Mouse (Mus musculus): Measurements from ENCODE around the gene Bag3.
A peak's percentile ranks its signal among the peaks of the same experiment; 100 is the strongest.
"Not testable (repeated sequence)": the region's sequence is repeated elsewhere in the genome, so short reads cannot be mapped to it uniquely, and the experiment has no call there.

Bag3 gene

DNA sequence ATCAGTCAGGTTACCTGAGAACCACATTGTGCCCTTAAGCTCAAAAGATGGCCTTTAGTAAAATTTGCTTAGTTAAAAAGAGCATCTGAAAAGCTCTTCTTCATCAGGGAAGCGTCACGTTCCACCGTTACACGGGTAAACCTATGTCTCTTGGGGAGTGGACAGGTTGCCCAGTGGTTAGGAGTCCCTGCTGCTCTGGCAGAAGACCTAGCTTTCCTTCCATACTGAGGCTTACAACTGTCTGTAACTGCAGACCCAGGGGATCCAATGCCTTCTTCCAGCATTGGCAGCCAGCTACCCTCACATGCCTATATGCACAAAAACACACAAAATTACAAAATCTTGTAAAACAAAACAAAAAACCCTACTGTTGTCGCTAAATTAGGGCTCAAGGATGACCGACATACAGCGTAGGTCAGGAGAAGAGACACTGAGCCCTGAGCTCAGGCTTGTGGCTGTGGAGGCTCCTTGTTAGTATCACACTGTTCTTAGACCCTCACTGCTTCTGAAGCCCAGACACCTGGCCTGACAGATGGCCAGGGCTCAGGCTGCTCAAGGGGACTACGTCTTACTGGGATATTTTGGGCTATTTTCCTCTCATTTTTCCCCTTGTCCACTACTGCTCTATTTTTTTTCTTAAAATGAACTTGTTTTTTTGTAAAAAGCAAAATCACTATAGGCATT lies 44.3 kb downstream of the Bag3 start:
- no peak for DNase-seq (ENCODE audit: low read depth)

DNA sequence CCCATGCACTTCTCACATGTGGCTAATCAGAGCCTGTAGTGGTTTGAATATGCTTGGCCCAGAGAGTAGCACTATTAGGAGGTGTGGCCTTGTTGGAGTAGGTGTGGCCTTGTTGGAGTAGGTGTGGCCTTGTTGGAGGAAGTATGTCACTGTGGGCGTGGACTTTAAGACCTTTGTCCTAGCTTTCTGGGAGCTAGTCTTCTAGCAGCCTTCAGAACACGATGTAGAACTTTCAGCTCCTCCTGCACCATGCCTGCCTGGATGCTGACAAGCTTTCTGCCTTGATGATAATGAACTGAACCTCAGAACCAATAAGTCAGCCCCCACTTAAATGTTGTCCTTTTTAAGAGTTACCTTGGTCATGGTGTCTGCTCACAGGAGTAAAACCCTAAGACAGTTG lies 46.0 kb downstream of the Bag3 start:
- DNase-seq (ENCODE audit: low read depth): not testable (repeated sequence)

DNA sequence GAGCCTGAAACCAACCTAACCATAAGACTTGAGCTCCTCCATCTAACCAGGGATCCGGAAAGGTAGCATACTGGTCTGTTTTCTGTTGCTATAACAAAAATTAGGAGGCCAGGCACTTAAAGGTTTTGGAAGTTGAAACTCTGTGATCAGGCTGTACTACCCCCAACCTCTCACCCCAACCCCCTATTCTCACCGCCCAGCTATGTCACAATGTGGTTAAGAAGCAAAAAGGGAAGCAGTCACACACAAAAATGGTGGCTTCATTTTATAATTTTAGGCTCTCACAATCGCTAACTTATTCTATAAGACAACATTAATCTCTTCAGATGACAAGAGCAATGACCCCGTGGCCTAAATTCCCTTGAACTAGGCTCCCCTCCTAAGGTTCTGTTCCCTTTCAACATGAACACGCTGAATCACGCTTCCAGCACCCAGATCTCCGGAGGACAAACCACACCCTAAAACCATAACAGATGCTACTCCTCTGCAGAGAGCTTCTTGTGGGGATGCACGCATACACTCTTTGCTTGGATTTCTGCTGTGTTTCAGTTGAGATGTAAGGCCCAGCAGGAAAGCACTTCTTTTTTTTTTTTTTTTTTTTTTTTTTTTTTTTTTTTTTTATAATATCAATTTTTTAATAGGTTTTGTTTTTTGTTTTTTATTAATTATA lies 46.7 kb downstream of the Bag3 start:
- no peak for DNase-seq (ENCODE audit: low read depth)

- DNase-seq (ENCODE audit: low read depth): not testable (repeated sequence)
Measured at GRCm38 (mm10) chr7:128570657-128571056, 47.2 kb downstream of the Bag3 start.

DNA sequence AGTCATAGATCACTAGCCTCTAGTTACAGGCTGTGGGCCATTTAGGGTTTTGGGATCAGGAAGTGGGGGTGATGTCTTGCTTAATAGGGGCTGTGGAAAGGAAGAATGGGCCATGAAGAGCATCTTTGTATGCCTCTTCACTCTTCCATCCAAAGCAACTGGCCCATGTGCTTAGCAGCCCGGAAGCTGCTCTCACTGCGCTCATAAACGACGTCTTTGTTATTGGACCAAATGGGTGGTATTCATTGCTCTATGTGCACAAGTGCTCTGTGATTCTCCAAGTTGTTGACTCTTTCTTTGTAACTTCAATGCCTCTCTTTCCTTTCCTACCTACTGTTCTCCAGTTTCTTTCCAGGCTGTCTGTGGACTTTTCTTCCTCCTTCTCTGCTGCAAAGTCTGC lies 48.6 kb downstream of the Bag3 start:
- DNase-seq (ENCODE audit: low read depth): no peak

- DNase-seq (ENCODE audit: low read depth): no peak
Measured at GRCm38 (mm10) chr7:128575211-128575610, 51.8 kb downstream of the Bag3 start.

- DNase-seq (ENCODE audit: low read depth): no peak
Measured at GRCm38 (mm10) chr7:128575794-128576193, 52.4 kb downstream of the Bag3 start.

- no peak for DNase-seq (ENCODE audit: low read depth)
Measured at GRCm38 (mm10) chr7:128577607-128578006, 54.2 kb downstream of the Bag3 start.

DNA sequence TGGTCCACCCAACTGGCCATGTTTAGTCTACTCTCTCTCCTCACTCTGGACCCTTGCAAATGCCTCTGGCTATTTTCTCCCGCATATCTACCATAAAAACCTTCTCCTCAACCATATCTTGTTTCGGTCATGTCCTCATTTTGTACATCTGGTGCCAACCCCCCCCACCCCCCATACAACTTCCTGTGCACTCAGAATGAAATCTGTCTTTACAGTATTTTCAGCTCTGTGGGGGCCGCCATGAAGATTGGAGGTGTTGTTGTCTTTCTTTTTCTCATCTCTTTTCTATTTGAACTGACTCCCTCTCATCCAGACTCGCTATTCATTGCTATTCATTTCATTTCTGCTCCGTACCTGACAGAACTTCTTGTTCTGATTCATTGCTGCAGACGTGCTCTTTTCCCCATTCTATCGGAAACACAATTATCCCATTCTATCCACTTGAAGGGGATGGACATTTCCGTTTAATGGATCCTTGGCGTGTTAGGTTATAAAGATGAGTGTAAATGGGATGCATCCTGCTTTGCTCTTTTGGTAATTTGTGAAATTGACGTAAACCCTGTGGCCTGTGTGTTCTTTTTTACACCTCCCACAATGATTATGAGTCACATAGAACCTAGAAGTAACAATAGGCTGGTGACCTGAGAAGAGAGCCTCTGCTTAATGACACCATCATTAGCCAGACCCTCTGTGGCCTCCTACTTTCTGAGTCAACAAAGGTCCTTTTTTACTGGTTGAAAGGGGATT lies 55.0 kb downstream of the Bag3 start:
- peak; percentile 68 for DNase-seq (ENCODE audit: low read depth)

DNA sequence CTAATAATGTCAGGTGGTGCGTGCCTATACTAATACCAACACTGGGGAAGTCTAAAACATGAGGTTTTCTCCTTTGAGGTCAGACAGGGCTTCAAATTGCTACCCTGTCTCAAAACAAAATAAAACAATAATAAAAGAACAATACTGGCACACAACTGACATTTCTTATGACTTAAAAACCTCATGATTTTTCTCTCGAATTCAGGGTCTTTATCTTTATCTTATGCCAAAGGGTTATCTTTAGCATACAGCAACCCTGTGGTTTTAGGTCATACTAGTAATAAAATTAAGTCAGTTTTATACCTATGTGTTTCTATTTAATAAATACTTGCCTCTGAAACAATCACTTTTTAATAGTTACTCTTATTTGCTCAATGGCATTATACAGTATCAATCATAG lies 56.0 kb downstream of the Bag3 start:
- no peak for DNase-seq (ENCODE audit: low read depth)

DNA sequence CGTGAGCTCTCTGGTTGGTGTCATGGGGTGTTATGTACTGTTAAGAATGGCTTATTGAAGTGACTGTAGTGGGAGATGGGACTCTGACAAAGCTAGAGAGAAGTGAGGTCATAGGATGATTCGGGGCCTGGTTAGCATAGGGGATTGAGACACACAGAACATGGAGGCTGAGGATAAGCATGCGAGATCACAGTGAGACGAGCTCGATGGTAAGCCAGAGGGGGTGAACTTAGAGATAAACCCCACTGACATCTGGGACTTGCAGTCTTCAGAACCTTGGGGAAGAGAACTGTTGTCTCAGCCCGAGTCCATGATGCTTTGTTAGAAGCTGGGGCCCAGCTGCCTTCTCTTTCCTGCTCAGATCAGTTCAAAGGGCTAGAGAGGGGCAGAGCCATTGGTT lies 56.9 kb downstream of the Bag3 start:
- no peak for DNase-seq (ENCODE audit: low read depth)

DNA sequence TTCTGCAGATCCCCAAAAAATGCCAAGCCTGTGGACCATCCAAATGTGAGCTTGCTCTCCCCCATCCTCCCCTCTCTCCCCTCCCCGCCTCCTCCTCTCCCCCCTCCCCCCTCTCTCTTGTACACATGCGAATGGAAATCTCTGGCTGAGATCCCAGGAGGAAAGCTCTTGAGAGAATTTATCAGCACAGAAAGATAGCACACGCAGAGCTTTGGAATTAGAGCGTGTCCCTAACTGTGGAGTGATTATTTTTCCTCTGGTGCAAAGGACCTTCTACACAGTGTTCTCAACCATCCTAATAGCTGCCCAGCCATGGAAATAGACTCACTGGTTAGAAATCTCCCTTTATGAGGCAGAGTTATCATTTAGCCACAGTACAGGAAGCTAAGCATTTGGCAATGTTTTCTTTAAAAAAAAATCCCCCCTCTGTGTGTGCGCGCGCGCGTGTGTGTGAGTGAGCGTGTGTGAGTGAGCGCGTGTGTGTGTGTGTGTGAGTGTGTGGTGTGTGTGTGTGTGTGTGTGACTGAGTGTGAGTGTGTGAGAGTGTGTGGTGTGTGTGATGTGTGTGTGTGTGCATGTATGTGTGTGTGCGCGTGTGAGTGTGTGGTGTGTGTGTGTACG lies 58.6 kb downstream of the Bag3 start:
- no peak for DNase-seq (ENCODE audit: low read depth)

DNA sequence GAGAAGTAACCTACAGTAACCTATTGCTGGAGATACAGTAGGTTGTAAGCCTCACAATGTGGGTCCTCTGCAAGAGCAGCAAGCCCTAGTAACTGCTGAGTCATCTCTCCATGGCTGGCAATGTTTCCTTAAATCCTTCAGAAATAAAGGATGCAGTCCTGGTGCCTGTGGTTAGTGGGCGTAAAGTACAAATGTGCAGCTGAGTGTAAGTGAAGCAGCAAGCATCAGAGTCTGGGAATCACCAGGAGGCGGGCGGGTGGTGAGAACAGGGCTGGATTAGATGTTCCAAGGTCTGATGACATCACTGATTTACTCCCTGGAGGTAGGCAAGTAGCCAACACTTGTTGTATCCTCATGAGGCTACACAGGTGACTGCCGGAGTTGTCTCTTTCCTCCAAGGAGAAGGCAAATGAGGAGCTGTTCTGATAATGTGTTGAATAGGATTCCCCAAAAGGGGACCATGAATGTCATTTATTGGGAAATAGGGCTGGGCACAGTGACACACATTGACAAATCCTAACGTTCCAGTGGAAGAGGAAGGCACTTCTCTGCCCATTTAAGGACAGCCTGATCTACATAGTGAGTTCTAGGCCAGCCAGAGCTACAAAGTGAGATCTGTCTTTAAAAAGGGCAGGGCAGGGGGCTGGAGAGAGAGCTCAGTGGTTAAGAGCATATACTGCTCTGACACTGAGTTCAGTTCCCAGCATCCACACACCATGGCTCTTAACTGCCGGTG lies 60.0 kb downstream of the Bag3 start:
- DNase-seq (ENCODE audit: low read depth): no peak

DNA sequence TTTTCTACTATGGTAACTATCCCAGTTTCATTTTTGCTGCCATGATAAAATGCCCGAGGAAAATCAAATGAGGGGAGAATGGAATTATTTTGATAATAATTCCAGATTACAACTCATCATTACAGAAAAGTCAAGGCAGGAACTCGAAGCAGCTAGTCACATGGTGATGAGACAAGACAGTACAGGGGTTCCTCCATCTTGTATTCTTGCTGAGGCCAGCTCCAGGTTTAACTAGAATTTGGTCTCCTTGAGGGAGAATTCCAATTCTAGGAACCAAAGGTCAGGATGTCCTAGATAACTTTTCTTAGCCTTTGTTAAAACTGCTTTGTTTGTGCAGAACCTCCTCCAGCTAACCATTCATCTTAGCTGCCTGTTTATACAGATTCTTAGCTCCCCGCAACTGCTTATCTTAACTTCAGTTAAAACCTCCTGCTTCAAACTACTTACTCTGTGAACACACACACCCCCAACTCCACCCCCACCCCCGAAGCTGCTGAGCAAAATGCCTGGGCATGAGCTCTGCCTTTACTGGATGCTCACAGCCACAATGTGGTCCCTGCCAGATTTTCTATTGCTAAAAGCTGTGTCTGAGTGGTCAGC lies 64.0 kb downstream of the Bag3 start:
- no peak for DNase-seq (ENCODE audit: low read depth)

- DNase-seq (ENCODE audit: low read depth): no peak
Measured at GRCm38 (mm10) chr7:128591345-128592084, 68.1 kb downstream of the Bag3 start.

GRCm38 (mm10) chr7:128592118-128592935 lies 68.9 kb downstream of the Bag3 start:
- no peak for DNase-seq (ENCODE audit: low read depth)

DNA sequence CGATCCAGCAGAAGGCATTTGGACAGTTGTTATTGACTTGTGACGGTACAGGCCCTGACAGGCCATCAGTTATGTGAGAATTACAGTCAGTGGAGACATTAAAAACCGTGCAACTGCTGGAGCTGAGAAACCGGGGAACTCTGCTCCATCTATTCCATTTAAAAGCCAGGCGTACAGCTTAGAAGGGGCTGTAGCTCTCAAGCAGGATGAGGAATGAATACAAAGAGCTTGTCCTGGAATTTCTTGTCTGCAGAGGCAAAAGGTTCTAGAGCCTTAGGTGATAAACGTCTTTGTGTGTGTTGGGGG lies 69.5 kb downstream of the Bag3 start:
- no peak for DNase-seq (ENCODE audit: low read depth)

- DNase-seq (ENCODE audit: low read depth): no peak
Measured at GRCm38 (mm10) chr7:128596274-128596673, 72.9 kb downstream of the Bag3 start.
